Mouse (Mus musculus) cerebral cortex, adult 2 months (tissue): ENCODE results near the gene Ccdc153.

Experiments
- WGBS: fragments of 180-500 bp; shearing (Covaris S2); methylation state at CpG from one replicate; pipeline ENCODE4 v1.1.7; 2018; 5-methylcytosine and 5-hydroxymethylcytosine counted together

Gene Ccdc153

GRCm38 (mm10) chr9:44287401-44288075 lies 47.1 kb downstream of the Ccdc153 start:
- under 1% methylated on average over 46 of the region's 47 CpGs for WGBS

GRCm38 (mm10) chr9:44288076-44288958 lies 47.8 kb downstream of the Ccdc153 start, which contains the start of gene Abcg4:
TSS of gene Abcg4 (minus strand) at chr9:44288615.
- 2% methylated on average over 38 of the region's 38 CpGs for WGBS

GRCm38 (mm10) chr9:44288959-44289291 lies 48.4 kb downstream of the Ccdc153 start:
- 13% methylated on average over 11 of the region's 11 CpGs for WGBS

GRCm38 (mm10) chr9:44292490-44292889 lies 52.0 kb downstream of the Ccdc153 start:
- WGBS = 61% methylated on average over 3 of the region's 3 CpGs
